Mouse (Mus musculus) adrenal gland (tissue): ENCODE results near the gene Cacna1s.

Experiments used
- intact Hi-C: fragments of 180-260 bp; cut with DNase I; formaldehyde crosslinking; loops from one replicate; pipeline ENCODE4 v1.15.1; 2025

The Cacna1s gene

DNA sequence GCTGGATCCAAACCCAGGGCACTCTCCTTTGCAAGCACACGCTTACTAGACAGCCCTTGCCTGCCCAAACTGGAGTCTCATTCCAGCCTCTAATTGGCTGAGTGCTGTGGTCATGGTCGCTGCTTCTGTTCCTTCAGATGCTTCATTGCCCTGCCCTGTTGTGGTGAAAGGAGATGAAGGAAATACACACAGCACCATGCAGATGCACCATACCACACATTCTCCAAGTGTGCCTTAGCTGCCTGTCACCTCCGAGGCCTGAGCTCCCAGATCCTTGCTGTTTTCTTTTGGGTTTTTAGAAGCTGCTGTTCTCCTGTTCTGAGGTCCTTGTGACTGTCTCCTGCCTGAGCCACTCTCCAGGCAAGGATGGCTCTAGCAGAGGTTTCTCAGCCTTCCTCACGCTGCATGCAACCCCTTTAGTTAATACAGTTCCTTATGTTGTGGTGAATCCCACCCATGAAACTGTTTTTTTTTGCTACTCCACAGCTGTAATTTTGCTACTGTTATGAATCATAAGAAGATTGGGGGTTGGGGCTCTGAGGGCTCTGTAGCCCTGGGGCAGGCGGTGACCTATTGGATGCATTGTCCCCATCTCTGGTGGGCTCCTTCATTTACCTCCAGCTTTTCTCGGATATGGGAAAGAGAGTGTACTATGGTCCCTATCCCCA lies 83.4 kb downstream of the Cacna1s start:
- intact Hi-C loops, result no loop called here

DNA sequence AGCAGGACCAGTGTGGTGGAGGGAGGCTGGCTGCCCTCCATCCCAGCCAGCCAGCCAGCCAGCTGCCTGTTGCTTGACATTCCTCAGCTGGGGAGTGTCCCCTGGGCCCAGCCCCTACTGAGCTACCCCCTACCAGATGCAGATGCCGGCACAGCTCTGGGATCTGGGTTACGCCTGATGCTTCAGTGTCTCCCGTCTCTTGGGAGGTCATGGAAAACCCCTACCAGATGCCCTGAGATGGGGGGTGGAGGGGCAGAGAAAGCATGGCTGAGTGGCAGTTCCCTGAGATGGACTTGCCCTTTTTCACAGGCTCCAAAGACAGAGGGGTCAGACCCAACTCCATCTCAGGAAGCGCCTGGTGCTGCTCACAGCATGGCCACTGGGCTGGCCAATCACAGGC lies 84.0 kb downstream of the Cacna1s start:
- intact Hi-C loops, result no loop called here

- intact Hi-C loops, result no loop called here
These were observed 84.6 kb downstream of the Cacna1s start for GRCm38 (mm10) chr1:136137071-136137531.

DNA sequence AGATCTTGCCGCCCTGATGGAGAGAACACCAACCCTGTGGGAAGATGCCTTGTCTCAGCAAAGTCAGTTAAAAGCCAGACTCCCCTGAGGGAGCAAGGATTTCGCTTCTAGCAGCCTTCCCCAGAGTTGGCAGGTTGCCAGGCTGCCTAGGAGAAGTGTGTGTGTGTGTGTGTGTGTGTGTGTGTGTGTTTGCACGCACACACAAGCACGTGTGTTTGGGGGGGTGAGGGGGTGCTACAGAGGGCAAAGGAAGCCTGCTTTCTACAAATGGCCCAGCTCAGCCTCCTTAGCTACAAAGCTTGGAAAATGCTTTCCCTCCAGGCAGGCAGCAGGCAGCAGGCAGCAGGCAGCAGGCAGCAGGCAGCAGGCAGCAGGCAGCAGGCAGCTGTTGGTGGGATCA lies 85.0 kb downstream of the Cacna1s start:
- intact Hi-C loops, result no loop called here

- intact Hi-C loops, result no loop called here
These were observed 85.8 kb downstream of the Cacna1s start for GRCm38 (mm10) chr1:136138191-136138830.

- intact Hi-C loops, result no loop called here
These were observed 87.6 kb downstream of the Cacna1s start for GRCm38 (mm10) chr1:136139990-136140640.

DNA sequence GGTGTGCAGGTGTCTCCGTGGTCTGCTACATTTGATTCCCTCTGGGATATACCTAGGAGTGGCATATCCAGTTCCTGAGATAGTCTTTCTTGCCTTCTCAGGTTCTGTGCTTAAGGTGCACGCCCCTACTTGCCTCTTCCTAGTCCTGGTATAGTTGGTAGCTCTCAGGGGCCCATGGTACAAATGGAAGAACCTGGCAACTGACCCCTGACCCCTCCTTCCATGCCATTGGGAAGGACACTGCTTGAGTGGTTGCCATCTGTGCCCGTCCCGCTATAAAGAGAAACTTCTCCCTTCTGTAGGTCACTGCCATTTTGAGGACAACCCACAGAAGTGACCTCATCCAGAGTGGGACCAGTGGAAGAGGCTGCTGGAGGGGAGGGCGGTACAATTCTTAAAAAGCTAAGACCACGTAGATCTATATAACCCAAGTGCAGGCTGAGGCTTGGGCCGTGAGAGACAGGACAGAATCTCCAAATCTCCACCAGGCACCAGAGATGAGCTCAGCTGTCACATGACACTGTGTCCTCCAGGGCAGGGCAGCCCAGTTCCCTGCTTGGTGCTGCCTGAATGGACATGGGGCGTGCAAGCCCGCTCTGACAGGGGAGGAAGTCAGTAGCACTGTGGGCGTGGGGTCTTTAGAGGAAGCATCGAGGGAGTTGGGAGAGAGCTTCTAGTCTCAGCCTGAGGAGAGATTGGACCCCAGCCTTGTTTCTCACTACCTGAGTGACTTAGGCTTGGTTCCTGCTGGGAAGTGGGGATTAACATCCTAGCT lies 88.8 kb downstream of the Cacna1s start:
- intact Hi-C loops, result no loop called here

- intact Hi-C loops, result no loop called here
These were observed 89.8 kb downstream of the Cacna1s start for GRCm38 (mm10) chr1:136142336-136142735.

DNA sequence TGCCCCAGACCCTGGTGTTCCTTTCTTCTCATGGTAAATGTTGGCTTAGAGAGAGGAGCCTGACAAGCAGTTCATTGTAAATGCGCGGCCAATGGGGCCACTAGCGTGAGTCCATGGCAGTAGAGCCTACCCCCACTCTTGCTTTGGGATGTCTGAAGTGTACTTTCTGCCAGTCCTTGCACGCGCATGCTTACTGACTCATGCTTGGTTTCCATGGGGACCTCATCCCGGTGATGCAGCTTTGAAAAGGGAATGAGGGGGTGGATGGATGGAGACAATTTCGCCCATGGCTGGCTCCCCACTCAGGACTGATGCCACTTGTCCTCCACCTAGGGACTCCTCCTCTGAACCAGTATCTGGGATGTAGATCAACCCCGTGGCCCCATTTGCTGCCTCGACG lies 91.0 kb downstream of the Cacna1s start:
- intact Hi-C loops, result no loop called here

DNA sequence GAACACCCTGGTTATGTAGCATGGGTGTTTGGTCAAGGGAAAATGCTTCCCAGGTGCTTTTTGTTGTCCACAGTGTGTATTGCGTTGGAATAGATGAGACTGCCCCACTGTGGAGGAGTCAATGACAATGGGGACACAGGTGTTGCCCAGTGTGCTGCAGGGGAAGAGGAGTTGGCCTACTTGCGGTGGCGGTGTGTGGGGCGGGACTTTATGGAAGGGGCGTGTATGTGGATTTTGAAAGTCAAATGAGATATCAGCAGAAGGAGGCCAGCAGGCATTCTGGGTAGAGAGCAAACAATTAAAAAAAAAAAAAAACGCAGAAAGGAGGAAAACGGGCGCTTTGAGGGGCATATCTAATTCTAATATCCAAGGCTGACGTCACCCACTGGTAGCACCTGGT lies 97.2 kb downstream of the Cacna1s start:
- intact Hi-C loops, result no loop called here

GRCm38 (mm10) chr1:136151371-136151770 lies 98.8 kb downstream of the Cacna1s start:
- intact Hi-C loops, result no loop called here

GRCm38 (mm10) chr1:136156304-136156703 lies 103.8 kb downstream of the Cacna1s start:
- intact Hi-C loops, result no loop called here

DNA sequence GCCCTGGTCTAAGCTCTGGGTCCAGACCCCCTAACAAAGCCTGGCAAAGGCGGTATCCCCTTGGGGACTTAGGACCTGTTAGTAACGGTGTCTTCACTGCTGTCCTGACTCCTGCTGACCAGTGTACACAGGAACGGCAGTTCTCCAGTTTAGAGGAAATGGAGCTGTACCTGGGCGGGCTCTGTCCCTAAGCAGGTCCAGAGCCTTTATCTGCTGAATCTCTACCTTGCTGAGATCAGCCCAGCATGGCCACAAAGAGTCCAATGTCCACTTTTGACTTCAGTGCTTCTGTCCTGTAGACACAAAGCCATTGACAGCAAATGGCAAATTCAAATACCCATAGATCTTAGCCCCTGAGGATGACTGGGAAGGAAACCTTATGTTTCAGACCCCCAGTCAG lies 104.4 kb downstream of the Cacna1s start:
- intact Hi-C loops, result no loop called here

DNA sequence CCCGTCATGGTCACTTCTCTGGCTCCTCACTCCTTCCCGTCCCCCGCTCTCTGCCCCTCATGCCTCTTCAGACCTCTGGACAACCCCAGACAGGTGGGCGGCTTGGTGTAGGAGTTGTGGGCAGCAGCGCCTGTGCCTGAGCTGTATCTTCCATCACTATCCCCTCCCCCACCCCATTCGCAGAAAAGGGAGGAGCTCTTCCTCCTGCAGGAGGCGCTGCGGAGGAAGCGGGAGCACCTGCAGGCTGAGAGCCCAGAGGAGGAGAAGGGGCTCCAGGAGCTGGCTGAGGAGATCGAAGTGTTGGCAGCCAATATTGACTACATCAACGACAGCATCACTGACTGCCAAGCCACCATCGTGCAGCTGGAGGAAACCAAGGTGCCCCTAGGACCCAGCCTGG lies 107.3 kb downstream of the Cacna1s start:
- intact Hi-C loops, result no loop called here

GRCm38 (mm10) chr1:136160297-136160696 lies 107.7 kb downstream of the Cacna1s start:
- intact Hi-C loops, result no loop called here

GRCm38 (mm10) chr1:136160930-136161329 lies 108.4 kb downstream of the Cacna1s start:
- intact Hi-C loops, result no loop called here

DNA sequence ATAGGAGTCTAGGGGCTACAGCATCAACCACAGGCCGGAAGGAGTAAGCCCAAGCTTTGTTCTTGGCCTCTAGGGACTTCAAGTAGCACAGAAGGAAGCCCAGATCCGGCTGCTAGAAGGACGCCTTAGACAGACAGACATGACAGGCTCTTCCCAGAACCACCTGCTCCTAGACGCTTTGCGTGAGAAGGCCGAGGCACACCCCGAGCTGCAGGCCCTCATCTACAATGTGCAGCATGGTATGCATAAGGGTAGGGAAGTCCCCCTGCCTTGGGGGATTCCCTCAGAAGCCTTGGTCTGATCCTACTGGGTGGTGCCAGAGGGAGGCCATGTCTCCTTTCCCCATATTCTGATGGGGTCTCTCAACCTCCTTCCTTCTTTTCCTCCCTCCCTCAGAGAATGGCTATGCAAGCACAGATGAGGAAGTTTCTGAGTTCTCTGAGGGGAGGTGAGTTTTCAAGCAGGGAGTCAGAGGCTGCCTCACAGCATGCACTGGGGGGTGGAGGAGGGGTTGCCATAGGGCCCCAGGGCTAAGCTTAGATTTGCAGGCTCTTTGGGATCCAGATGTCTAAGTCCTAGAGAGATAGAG lies 108.9 kb downstream of the Cacna1s start:
- intact Hi-C loops, result no loop called here

- intact Hi-C loops, result no loop called here
These were observed 112.9 kb downstream of the Cacna1s start for GRCm38 (mm10) chr1:136165436-136165835.

DNA sequence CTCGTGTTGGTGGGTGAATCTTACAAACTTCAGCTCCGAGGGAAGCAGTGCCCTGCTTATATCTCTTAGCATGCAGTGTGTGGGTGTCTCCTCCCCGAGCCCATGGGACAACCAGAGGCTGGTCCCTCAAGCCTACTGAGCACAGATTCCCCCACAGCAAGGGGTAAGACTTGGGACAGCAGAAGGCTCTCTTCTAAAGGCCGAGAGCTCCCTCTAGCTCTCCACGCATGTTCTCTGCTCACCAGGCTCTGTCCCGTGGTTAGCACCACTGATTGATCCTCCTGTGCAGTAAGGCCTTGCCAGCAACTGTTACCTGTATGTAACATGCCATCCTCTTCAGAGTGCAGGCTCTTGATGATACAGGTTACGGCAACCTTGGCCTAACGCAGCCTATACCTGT lies 115.1 kb downstream of the Cacna1s start:
- intact Hi-C loops, result loop anchor here (2.0 kb wide), 1 partner anchor 51 kb away; no protein-coding TSS in a partner anchor
